Mouse (Mus musculus): ENCODE measurements around the gene Mfap3. TPM values are rescaled to one million over a fixed set of nuclear protein-coding genes. Genes with fewer than 3 reads are reported as not detected.

Gene Mfap3
- total RNA-seq (2023): 22.8 TPM

GRCm38 (mm10) chr11:57518091-57518750, at the start of gene Mfap3, which contains the start of gene Fam114a2:
TSS of gene Mfap3 (plus strand) at chr11:57518664.
TSS of gene Fam114a2 (minus strand) at chr11:57518617.

Other genes with a start within 250 kb of the Mfap3 start
- gene Fam114a2, start within 50 bp of the Mfap3 start, total RNA-seq (2023): 54.7 TPM
- gene Galnt10, start 126.8 kb downstream of the Mfap3 start, total RNA-seq (2023): 76.0 TPM